Mouse (Mus musculus) stomach, embryonic 16.5 days (tissue): ENCODE data around the gene Afg1l. TPM values are rescaled to one million over a fixed set of nuclear protein-coding genes. Genes with fewer than 3 reads are reported as not detected.

Source experiments
- ATAC-seq: fragments of 200-750 bp; cut with Nextera tagmentation; 2 replicates; pipeline ENCODE4 v1.8.0; 2017; ENCODE audit warnings: moderate number of reproducible peaks, moderate TSS enrichment; ENCODE audit not compliant: insufficient read depth, low FRiP score
- H3K27ac ChIP-seq: fragments of 300-500 bp; sonication (generic); 2 replicates; pipeline ENCODE4 v1.5.1; 2014; ENCODE audit warnings: low read length
- H3K27me3 ChIP-seq: fragments of 300-500 bp; sonication (generic); 2 replicates; pipeline ENCODE4 v1.6.1; 2014; ENCODE audit warnings: low read length, control low read depth, mixed read lengths; ENCODE audit not compliant: control insufficient read depth, insufficient read depth
- H3K36me3 ChIP-seq: fragments of 300-500 bp; sonication (generic); 2 replicates; pipeline ENCODE4 v1.6.1; 2014; ENCODE audit warnings: low read length; ENCODE audit not compliant: control insufficient read depth, insufficient read depth
- H3K4me1 ChIP-seq: fragments of 300-500 bp; sonication (generic); 2 replicates; pipeline ENCODE4 v1.6.1; 2014; ENCODE audit warnings: low read length, control low read depth, mixed read lengths; ENCODE audit not compliant: control insufficient read depth, insufficient read depth
- H3K4me2 ChIP-seq: fragments of 300-500 bp; sonication (generic); 2 replicates; pipeline ENCODE4 v1.6.1; 2014; ENCODE audit warnings: low read depth, low read length, mixed read lengths
- H3K4me3 ChIP-seq: fragments of 300-500 bp; sonication (generic); replicated peaks from 2 replicates; pipeline ENCODE4 v1.5.1; 2014; ENCODE audit warnings: mild to moderate bottlenecking, low read length
- H3K9ac ChIP-seq: fragments of 300-500 bp; sonication (generic); 2 replicates; pipeline ENCODE4 v1.6.1; 2014; ENCODE audit warnings: low read length
- H3K9me3 ChIP-seq: fragments of 300-500 bp; sonication (generic); replicated peaks from 2 replicates; pipeline ENCODE4 v1.6.1; 2016; ENCODE audit warnings: low read length, control low read depth; ENCODE audit not compliant: control insufficient read depth
- WGBS: fragments of 180-500 bp; shearing (Covaris S2); extraction: QIAGEN DNeasy Blood & Tissue Kit; methylation state at CpG from one replicate; pipeline ENCODE4 v1.1.7; 2014; 5-methylcytosine and 5-hydroxymethylcytosine counted together
- polyA plus RNA-seq: library from polyadenylated mRNA; unstranded; fragments of >200 nt; fragmentation: Nextera tagmentation; extraction: Ambion mirVana; gene quantifications from 2 replicates; pipeline ENCODE4 v1.2.1, GENCODE M21; 2015

Gene Afg1l
- polyA plus RNA-seq, 1 experiment from 2014 or later: 9.2 TPM

GRCm38 (mm10) chr10:42347986-42348385, 130.4 kb downstream of the Afg1l start:
- 50% methylated on average over 5 of the region's 5 CpGs for WGBS
- no peak overlapping the region for H3K4me3 ChIP-seq
- H3K9ac ChIP-seq: no peak overlapping the region
- no peaks in the 10 kb centered on the region for H3K36me3 ChIP-seq
- H3K4me1 ChIP-seq: peaks cover 13% of the 10 kb centered on the region
- H3K9me3 ChIP-seq: no peaks in the 10 kb centered on the region
- no peak for ATAC-seq
- no peak overlapping the region for H3K4me2 ChIP-seq
- H3K27me3 ChIP-seq: no peaks in the 10 kb centered on the region
- H3K27ac ChIP-seq: no peak overlapping the region

GRCm38 (mm10) chr10:42347127-42347526, 131.2 kb downstream of the Afg1l start:
- ATAC-seq: no peak

GRCm38 (mm10) chr10:42346179-42346877, 132.0 kb downstream of the Afg1l start:
- Histone ChIP-seq H3K27ac (no peak overlapping the region), H3K4me3 (no peak overlapping the region), H3K4me2 (no peak overlapping the region), H3K9me3 (no peaks in the 10 kb centered on the region), H3K27me3 (no peaks in the 10 kb centered on the region), H3K4me1 (peaks cover 13% of the 10 kb centered on the region), H3K36me3 (no peaks in the 10 kb centered on the region), H3K9ac (no peak overlapping the region)
- whole genome bisulfite sequencing: 70% methylated on average over 12 of the region's 12 CpGs
- ATAC-seq: no peak

More at GRCm38 (mm10) chr10:42347127-42347526, 131.2 kb downstream of the Afg1l start:
- peaks cover 13% of the 10 kb centered on the region for H3K4me1 ChIP-seq
- H3K27ac ChIP-seq: 0 out of 2 replicates have a peak overlapping the region, but pooled peaks have one; percentile 21
- no peaks in the 10 kb centered on the region for H3K36me3 ChIP-seq
- H3K9me3 ChIP-seq: no peaks in the 10 kb centered on the region
- H3K9ac ChIP-seq: no peak overlapping the region
- no peak overlapping the region for H3K4me2 ChIP-seq
- H3K4me3 ChIP-seq: no peak overlapping the region
- 58% methylated on average over 5 of the region's 5 CpGs for WGBS
- no peaks in the 10 kb centered on the region for H3K27me3 ChIP-seq

- Histone ChIP-seq H3K27ac (no peak overlapping the region), H3K4me3 (no peak overlapping the region)
- WGBS: 72% methylated on average over 5 of the region's 5 CpGs
These were observed 135.7 kb downstream of the Afg1l start for GRCm38 (mm10) chr10:42342714-42343113.

GRCm38 (mm10) chr10:42341815-42342457, 136.4 kb downstream of the Afg1l start:
- Histone ChIP-seq H3K27ac (no peak overlapping the region), H3K4me1 (0 out of 2 replicates have a peak, but pooled peaks cover 3% of the 10 kb centered on the region), H3K9ac (no peak overlapping the region), H3K36me3 (no peaks in the 10 kb centered on the region), H3K4me2 (no peak overlapping the region), H3K4me3 (no peak overlapping the region), H3K27me3 (no peaks in the 10 kb centered on the region), H3K9me3 (no peaks in the 10 kb centered on the region)
- peak; percentile 68; the same call in 1 of the 2 replicates for ATAC-seq
- 73% methylated on average over 11 of the region's 11 CpGs for WGBS

More at GRCm38 (mm10) chr10:42342714-42343113, 135.7 kb downstream of the Afg1l start:
- H3K27me3 ChIP-seq: no peaks in the 10 kb centered on the region
- no peaks in the 10 kb centered on the region for H3K36me3 ChIP-seq
- H3K4me1 ChIP-seq: peaks cover 9% of the 10 kb centered on the region
- no peak overlapping the region for H3K9ac ChIP-seq
- no peak for ATAC-seq
- no peaks in the 10 kb centered on the region for H3K9me3 ChIP-seq
- no peak overlapping the region for H3K4me2 ChIP-seq

GRCm38 (mm10) chr10:42340426-42340793, 138.0 kb downstream of the Afg1l start:
- Histone ChIP-seq H3K4me1 (no peaks in the 10 kb centered on the region), H3K36me3 (no peaks in the 10 kb centered on the region), H3K4me3 (no peak overlapping the region), H3K27me3 (no peaks in the 10 kb centered on the region), H3K4me2 (no peak overlapping the region), H3K27ac (no peak overlapping the region), H3K9me3 (no peaks in the 10 kb centered on the region), H3K9ac (no peak overlapping the region)
- no peak for ATAC-seq
- 56% methylated on average over 6 of the region's 6 CpGs for WGBS

- Histone ChIP-seq H3K4me3 (no peak overlapping the region), H3K9ac (no peak overlapping the region), H3K4me1 (no peaks in the 10 kb centered on the region), H3K9me3 (no peaks in the 10 kb centered on the region), H3K36me3 (no peaks in the 10 kb centered on the region), H3K4me2 (no peak overlapping the region), H3K27me3 (no peaks in the 10 kb centered on the region), H3K27ac (no peak overlapping the region)
- 78% methylated on average over 8 of the region's 8 CpGs for WGBS
- no peak for ATAC-seq
These were observed 138.5 kb downstream of the Afg1l start for GRCm38 (mm10) chr10:42339773-42340425.

GRCm38 (mm10) chr10:42338456-42338855, 139.9 kb downstream of the Afg1l start:
- H3K4me1 ChIP-seq: no peaks in the 10 kb centered on the region
- no peak overlapping the region for H3K9ac ChIP-seq
- 79% methylated on average over 9 of the region's 9 CpGs for WGBS
- H3K9me3 ChIP-seq: no peaks in the 10 kb centered on the region
- no peak overlapping the region for H3K4me3 ChIP-seq
- H3K4me2 ChIP-seq: no peak overlapping the region
- no peak overlapping the region for H3K27ac ChIP-seq
- no peaks in the 10 kb centered on the region for H3K36me3 ChIP-seq
- no peaks in the 10 kb centered on the region for H3K27me3 ChIP-seq
- ATAC-seq: no peak

- no peak for ATAC-seq
- no peaks in the 10 kb centered on the region for H3K36me3 ChIP-seq
- H3K9me3 ChIP-seq: no peaks in the 10 kb centered on the region
- H3K4me1 ChIP-seq: no peaks in the 10 kb centered on the region
- H3K27ac ChIP-seq: no peak overlapping the region
- H3K4me2 ChIP-seq: no peak overlapping the region
- no peak overlapping the region for H3K9ac ChIP-seq
- 72% methylated on average over 8 of the region's 8 CpGs for WGBS
- no peaks in the 10 kb centered on the region for H3K27me3 ChIP-seq
- no peak overlapping the region for H3K4me3 ChIP-seq
These were observed 150.8 kb downstream of the Afg1l start for GRCm38 (mm10) chr10:42327576-42327975.
